Mouse (Mus musculus) heart, adult 18-20 months (tissue): ENCODE data around the gene Twist2. TPM values are rescaled to one million over a fixed set of nuclear protein-coding genes. Genes with fewer than 3 reads are reported as not detected.

Source experiments
- DNase-seq, 2 experiments: peaks; one replicate each; pipeline ENCODE4 v3.0.0; 2021 to 2022; ENCODE audit warnings: mixed read lengths in 1 of 2
- total RNA-seq, 2 experiments: library from RNA; stranded (reverse); gene quantifications; 2 replicates each; pipeline ENCODE4 v1.2.3; 2021

Gene Twist2
- total RNA-seq, 2 experiments from 2014 or later: 0.80 to 1.3 TPM

DNA sequence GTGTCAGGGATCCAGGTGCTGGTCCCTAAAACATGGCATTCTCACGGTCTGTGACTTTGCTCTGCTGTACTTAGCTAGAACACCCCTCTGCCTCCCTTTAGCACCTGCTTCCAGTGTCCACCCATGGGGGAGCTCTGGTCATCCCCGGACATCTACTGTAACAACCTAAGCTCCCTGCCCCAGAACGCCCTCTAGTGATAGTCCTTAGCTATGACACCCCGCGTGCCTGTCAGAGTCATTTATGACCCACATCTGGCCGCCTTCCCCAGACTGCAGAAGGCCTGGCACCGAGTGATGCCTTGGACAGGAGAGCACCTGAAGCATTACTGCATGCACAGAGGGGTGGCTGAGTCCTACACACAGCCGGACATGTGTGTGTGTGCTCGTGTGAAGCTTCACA lies 18.0 kb downstream of the Twist2 start:
- DNase-seq: no peak

DNA sequence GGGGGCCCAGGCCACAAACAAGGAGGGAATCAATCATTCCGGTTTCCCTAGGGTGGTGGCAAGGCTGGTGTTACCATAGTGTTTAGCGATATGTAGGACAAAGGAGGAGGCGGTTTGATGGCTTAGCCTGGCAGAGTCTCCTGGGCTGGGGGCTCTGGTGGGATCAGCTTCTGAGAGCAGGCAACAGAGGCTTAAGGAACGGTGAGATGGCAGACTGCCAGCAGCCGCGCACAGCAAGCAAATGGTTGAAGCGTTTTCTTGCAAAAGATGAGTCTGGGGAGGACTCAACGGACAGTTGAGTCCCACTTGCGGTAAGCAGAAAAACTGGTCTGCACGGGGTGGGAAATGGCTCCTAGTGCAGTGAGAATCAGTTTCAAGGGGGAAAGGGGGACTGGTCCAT lies 19.3 kb downstream of the Twist2 start:
- DNase-seq: no peak

DNA sequence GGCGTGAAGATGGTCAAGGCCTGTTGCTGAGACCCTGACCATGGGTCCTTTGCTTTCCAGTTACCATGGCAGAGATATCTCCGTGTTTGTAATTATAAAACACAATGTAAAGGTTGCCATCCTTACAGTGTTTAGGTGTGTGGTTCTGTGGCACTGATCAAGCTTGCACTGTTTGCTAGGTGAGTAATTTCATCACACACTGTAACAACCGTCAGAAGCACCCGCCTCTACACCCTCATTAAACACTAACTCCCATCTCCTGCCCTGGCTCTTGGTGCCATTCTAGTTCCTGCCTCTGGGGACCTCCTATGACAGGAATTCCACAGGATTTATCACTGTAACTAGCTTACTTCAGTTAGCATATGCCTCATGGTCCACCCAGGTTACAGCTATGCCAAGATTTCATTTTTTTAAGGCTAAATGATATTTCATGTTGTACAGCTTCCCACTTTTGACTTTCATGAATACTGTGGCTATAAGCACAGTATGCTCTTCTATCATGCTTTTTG lies 21.1 kb downstream of the Twist2 start:
- DNase-seq: no peak

DNA sequence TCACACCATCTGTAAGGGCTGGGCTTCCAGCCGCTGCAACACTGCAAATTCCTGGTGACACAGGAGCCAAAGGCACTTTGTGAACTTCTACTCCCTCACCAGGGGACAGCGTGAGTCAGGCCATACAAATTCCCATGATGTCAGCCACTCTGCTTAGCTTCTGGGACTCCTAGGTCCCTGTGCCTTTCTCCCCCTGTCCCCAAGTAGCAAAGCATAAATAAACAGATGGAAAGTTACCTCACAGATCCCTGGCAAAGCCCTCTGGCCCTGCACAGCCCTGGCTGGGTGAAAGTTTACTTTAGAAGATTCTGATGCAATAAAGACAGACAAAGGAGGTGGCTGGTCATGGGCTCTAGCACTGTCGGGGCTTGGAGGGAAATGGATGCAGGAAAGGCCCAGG lies 22.3 kb downstream of the Twist2 start:
- peak; percentile 51 to 80 for DNase-seq

DNA sequence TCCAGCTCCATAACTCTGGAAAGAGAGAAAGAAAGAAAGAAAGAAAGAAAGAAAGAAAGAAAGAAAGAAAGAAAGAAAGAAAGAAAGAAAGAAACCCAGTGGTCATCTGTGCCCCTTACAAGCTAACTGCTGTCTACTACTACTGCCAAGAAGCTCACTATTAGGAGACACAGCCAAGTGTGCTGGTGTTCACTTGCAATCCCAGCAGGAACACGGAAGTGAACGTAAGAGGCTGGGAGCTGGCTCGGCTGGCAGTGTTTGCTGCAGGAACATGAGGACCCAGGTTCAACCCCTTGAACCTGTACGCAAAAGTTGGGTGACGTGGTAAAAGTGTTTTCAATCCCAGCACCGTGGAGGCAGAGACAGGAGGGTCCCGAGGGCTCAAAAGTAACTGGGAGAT lies 22.7 kb downstream of the Twist2 start:
- DNase-seq: no peak

DNA sequence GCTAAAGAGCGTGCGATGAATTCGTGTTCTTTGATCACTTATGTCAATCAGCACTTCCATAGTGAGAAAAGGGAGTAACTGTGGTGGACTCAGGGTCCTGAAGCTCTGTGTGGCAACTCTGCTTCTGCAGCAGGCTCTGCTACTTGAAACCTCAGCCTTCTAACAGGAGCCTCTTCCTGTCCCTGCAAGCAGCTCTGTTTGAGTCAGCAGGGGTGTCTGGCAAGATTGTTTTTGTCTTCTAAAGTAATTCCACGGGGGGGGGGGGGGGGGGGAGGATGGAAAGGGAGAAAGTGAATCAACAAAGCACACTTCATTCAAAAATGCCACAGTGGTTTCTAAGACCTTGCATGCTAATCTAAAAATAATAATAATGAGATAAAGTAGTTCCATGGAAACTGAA lies 24.0 kb downstream of the Twist2 start:
- no peak for DNase-seq

DNA sequence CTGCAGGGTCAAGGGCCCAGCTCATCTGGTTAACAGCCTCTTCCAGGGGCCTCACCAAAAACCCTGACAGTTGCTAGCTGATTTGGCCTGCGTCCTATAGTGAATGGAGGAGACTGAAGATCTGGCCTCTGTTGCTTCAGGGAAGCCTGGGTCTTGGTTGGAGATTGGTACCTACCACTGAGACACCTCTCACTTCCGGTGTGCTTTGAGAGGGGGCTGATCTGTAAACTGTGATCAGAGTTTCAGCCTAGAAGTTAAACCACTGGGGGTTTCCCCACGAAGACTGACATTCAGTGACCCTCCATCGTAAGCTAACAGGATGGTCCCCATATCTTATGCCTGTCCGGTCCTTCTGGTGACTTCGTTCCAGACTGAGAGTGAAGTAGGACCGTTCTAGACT lies 30.7 kb downstream of the Twist2 start:
- no peak for DNase-seq

DNA sequence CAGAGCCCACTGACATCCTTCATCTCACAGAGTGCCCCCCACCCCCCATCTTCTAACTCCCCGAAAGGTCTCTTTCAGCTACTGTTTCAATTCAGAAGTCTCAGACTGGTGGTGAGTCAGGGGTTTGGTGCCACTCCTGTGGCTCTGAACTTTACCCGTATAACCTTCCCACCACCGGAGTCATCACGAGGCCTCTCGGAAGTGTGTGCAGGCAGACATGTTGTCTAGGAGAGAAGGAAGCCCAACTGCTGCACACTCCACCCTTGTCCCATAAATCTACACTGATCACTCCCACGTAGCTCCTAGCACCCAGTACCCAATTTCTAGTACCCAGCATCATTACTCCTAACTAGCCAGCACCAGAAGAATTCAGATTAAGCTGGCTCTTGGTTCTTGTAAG lies 38.3 kb downstream of the Twist2 start:
- no peak for DNase-seq

DNA sequence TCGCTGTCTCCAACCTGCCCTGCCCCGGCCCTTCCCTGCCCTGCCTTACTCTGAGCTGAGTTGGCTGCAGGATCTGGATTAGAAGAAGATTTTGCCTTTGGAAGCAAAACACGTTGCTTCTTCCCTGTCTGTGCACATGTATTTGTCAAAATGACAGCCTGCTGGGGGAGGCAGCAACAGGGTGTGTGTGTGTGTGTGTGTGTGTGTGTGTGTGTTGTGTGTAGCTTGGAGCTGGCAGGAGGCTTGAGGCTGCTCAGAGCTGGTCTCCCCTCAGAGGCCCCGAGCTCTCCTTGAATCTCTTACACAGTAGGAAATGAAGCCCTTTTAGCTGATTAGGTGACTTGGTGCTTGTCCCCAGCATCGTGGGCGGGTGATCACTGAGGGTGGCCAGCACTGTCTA lies 38.7 kb downstream of the Twist2 start:
- no peak for DNase-seq

DNA sequence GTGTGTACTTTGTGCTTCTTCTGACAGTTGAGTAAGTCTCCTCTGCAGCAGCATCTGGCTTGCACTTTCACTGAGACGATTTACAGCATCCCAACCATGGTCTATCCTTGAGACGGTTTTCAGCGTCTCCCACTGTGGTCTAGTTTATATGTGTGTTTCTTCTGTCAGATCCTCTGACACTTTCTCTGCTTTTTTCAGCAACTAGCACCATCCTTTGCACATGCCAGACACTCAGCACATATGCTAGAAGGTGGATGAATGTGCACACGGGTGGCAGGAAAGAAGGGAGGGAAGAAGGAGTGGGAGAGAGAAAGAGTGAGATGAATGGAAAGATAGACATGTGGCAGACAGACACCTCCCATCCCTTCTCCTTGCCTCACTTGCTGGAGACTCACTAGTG lies 43.0 kb downstream of the Twist2 start:
- no peak for DNase-seq

DNA sequence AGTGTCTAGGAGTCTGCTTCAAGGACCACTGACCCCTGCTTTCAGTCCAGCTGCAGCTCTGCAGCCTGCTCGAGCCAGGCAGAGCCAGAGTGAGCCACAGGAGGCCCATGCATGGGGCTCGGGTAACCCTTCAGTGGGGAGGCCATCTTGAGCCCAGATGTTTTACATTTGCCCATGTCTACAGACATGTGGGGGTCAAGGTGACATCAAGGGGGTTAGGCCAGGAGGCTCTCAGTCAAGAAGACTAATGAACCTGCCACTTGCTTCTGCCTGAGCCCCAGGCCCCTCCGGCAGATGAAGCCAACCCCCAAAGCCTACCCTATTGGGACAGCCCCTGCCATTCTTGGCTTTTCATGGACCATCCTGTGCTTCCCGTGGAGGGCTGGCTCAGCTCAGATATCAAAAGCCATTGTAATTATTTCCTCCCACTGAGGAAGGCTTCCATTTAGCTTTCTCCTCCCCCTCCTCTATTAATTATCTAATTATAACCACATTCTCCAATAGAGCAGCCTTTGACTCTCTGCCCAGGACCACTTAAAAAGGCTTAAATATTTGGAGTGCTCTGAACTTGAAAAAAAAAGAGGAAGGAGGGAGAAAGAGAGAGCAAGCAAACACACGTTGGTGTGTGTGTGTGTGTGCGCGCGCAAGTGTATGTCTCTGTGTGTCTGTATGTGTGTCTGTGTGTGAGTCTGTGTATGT lies 43.6 kb downstream of the Twist2 start:
- no peak for DNase-seq

DNA sequence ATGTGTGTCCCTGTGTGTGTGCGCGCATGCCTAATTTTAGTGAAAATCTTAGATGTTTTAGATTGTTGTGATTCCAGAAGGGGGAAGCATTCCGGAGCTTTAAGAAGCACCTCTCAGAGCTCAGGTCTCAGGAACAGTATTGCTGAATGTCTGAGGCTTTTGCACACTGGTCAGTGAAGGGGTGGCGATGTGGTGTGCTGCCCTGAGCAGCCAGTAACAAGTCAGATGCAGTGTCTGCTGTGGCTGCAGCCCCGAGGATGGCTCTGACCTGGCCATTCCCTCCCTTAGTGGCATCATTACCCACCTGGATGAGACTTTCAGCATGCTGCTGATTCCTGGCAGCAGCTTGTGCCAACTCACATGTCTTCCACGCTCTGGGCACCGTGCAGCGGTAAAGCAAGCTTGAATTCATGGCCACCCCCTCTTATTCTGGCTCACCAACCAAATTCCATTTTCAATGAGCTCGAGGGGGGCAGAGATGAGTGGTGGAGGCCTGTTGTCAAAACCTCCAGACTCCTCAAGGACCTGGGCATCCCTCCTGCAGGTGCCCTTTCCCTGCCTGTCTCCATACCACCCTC lies 44.2 kb downstream of the Twist2 start:
- no peak for DNase-seq

DNA sequence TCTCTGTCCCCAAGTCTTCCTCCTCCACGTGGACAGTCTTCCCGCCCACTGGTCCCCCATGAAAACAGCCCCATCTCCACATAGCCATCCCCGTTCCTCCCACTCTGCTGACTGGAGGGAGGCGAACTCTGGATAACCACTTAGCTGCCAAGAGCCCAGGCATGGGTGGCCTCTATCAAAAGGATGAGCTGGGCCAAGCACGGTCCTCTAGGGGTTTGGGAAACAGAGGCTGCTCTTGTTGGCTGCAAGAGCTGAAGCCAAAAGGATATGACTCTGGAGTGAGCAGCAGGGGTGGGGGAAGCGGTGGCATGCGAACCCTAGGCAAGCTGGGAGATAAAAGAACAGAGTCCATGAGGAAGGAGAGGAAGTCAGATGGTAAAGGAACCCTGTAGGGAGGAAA lies 50.0 kb downstream of the Twist2 start:
- DNase-seq: peak in 1 of 2 experiments; percentile 32

DNA sequence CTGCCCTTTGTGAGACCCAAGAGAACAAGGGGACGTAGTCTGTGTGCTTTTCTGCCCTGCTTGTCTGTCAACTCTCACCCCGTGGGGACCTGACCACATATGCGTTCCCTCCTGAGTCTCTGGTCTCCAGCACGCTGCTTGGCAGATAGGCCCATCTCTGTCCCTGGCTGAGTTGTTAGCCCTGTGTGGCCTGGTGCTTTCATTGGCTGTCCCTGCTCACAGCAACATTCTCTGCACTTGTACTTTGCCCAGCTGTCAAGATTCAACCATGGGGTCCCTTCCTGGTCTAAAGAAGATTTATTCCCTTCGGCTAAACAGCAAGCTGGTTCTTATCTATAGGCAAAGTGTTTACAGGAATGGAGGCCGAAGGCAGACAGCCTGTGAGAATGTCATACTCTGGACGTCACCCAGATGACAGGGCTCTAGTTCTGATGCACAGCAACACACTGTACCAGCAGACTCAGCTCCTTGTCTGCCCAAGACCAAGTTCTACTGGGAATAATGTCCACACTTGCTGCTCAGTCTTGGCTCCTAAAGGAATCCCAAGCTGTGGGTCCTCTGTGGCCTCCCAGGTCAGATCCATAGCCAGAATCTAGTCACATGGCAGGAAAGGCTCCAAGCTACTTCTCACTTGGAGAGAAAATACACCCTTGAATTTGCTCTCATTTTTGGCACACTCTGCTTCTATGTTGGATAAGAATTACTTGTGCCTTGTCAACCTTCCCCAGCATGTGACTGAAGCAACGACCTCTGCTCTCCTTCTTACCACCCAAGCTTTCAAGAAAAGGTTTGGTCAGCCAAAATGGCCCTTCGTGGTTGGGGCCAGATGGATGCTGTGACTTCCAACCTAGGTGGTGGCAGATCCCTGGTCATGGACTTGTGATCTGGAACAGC lies 55.8 kb downstream of the Twist2 start:
- DNase-seq: peak; percentile 74 to 87

DNA sequence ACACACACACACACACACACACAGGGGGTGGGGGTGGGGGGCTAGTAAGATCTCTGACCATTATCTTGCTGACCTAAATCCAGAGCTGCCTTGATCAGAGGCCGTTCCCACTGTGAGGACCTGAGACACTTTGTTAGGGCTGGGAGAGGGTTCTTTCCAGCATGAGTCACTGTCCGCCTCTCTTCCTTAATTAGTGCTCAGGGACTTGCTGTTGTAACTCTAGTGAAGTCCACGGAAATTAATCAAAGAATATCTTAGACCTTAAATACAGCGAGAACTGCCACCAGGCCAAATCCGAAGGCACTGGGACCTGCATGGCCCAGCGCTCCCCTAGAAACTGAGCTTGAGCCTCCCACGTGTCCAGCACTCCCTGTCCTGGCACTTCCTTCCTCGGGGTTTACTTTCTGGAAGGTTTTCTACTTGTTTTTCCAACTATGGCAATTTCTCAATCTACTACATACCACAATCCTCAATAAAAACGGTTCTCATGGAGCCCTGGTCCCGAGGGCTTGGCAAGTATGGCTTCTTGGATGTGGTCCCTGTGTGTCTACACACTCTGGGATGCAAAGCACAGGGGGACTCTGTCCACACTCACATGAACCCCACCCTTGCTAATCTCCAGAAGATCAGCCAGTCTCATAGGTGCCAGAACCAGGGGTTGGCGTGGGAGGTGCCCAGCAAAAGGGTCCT lies 57.0 kb downstream of the Twist2 start:
- DNase-seq: peak; percentile 53 to 54

DNA sequence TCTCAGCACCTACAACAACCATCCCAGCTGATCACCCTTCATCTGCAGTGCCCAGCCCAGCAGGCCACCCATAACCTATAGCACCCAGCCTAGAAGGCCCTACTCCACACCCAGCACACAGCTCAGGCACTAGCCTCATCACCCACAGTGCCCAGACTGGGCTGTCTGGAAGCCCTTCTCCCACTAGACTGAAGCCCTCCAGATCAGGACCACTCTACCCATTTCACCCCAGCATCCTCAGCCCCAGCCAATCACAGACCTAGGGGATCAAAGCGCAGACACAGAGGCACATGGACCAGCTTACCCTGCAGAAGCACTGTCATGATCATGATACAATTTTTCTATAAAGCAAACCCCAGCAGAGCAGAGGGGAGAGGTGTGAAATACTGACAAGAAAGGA lies 57.6 kb downstream of the Twist2 start:
- DNase-seq: no peak

DNA sequence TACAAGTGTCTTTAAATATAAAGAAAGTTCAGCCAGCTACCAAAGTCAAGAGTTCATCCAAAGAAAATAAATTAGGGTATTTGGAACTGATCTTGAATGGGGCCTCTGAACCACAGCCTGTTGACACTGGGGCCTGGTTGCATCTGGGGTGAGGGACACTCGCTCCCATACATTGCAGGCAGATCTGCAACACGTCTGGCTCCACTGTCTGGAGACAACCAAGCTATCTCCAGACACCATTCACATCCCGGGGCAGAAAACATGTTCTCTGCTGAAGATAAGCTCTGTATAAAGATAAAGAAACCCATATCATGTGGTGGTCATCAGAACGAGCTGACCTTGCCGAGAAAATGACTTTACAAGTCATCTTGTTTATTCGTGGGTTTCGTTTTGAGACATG lies 60.2 kb downstream of the Twist2 start:
- DNase-seq: no peak

DNA sequence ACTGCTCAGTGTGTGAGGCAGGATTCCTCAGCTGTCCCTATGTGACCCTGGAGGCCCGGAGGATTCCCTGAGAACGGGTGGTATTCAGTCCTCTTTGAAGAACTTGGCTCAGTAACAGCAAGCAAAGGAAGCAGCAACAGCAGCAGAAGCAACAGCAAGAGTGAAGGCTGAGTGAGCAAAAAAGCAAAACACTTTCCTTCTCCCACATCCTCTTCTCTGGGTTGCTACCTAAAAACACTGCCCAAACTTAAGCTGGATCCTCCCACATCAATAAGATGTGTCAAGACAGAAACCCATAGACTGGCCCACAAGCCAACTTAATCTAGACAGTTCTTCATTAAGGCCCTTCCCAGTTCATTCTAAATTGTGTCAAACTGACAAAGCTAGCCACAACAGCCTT lies 64.7 kb downstream of the Twist2 start:
- DNase-seq: no peak

DNA sequence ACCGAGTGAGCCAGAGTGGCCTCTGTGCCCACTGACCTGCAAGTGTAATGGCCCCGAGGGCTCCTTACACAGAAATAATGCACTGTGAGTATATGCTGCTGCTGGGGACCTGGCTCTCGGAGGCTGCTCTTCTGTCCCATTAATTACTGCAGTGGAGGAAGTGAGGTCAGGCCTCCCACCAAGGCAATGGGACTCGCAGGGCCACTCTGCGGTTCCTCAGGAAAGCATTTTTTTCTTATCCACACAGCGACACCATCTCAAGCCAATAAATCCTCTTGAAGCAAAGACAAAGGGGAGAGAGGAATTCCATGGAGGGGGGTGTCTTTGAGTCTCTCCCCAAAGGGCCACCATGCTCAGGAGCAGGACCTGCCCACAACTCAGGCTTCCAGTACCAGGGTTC lies 69.8 kb downstream of the Twist2 start:
- DNase-seq: no peak

DNA sequence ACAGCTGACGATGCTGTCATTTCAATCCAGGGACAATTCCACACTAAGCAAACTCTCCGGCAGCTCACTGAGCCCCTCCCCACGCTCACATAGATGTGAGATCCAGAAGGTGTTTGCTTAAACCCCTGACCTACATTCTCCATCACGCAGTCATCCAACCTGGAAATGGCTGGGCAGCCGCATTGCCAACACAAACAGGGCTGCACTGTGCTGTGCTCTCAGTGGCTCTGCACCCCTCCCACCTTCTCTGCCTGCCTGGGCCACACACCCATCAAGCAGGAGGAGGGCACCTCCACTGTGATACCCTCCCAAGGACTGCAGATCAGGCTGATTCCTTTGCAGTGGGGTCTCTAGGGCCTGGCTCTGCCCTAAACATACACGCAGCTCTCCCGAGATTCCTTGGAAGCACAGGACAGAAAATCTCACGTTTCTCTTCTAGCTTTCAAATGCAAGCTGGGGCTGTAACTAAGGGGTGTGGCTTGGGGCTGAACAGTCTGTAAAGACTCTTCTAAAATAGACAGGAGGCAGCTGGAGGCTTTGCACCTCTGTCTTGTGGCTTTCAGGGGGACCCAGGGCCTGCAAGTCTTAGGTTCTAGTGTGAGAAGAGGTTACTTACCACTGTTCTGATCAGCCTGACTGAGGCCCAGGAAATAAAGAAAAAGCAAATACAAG lies 71.3 kb downstream of the Twist2 start:
- DNase-seq: peak in 1 of 2 experiments; percentile 64

DNA sequence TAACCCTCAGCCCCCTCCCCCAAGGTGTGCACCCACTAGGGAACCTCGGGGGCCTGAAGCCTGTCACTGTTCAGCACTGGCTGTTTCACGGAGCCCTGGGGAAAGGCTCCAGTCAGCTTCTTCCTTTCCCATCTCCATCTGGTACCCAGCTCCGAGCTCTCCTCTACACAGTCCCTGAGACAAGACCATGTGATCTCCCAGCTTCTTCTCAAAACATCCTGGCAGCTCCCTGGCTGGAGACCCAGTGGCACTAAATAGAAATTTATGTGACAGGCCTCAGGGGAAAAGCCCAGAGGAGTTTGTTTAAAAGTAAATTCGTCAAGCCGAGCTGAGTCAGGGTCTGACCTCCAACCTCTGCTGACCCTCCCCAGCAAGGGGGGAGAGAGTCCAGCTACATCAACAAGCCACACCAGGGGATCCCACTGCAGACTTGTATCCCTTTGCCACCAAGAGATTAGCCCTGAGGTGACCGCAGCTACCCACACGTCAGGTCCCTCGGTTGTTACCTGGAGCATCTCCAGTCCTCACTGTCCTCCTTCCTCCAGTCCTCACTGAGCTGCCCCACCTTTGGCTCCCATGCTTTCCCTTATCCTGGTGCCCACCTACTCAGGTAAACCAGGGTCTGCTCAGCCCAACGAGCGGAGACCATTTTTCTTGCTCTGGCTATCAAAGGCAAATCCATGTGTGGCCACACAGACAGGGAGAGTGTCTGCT lies 72.5 kb downstream of the Twist2 start:
- DNase-seq: no peak
